Mouse (Mus musculus): ENCODE measurements around the gene Kcnn3.

The Kcnn3 gene

GRCm38 (mm10) chr3:89677617-89678016 is 157.7 kb downstream of the Kcnn3 start:
- DNase-seq, result no peak

GRCm38 (mm10) chr3:89686031-89686430 is 166.1 kb downstream of the Kcnn3 start:
- no peak for DNase-seq

- DNase-seq, result peak; percentile 93
Observed at GRCm38 (mm10) chr3:89688694-89689581, 169.0 kb downstream of the Kcnn3 start.

- no peak for DNase-seq
Observed at GRCm38 (mm10) chr3:89691776-89692175, 171.8 kb downstream of the Kcnn3 start.

GRCm38 (mm10) chr3:89696152-89696821 is 176.3 kb downstream of the Kcnn3 start:
- DNase-seq, result no peak

- DNase-seq, result no peak
Observed at GRCm38 (mm10) chr3:89698958-89699357, 179.0 kb downstream of the Kcnn3 start.

- no peak for DNase-seq
Observed at GRCm38 (mm10) chr3:89700461-89700860, 180.5 kb downstream of the Kcnn3 start.

GRCm38 (mm10) chr3:89703596-89703995 is 183.6 kb downstream of the Kcnn3 start:
- DNase-seq, result no peak

GRCm38 (mm10) chr3:89704064-89704463 is 184.1 kb downstream of the Kcnn3 start:
- no peak for DNase-seq

GRCm38 (mm10) chr3:89714359-89715206 is 194.6 kb downstream of the Kcnn3 start, which contains the start of gene Adar:
TSS of gene Adar (plus strand) at chr3:89715022.
- peak; percentile 91 for DNase-seq

GRCm38 (mm10) chr3:89715207-89715966 is 195.4 kb downstream of the Kcnn3 start:
- peak in 1 of 2 experiments; percentile 65 for DNase-seq

- DNase-seq, result no peak
Observed at GRCm38 (mm10) chr3:89715967-89716256, 195.9 kb downstream of the Kcnn3 start.

- DNase-seq, result no peak
Observed at GRCm38 (mm10) chr3:89722032-89722431, 202.1 kb downstream of the Kcnn3 start.

- no peak for DNase-seq
Observed at GRCm38 (mm10) chr3:89723400-89724084, 203.6 kb downstream of the Kcnn3 start.

Measured in kidney, postnatal 4 days (tissue).